Mouse (Mus musculus) thymus, postnatal 25 days (tissue): ENCODE measurements around the gene Rpl18a.

Experiments
- DNase-seq: peaks from one replicate; pipeline ENCODE4 v3.0.0; 2022

Gene Rpl18a

GRCm38 (mm10) chr8:70852595-70853231 is 44.5 kb downstream of the Rpl18a start:
- DNase-seq: no peak

GRCm38 (mm10) chr8:70851837-70852236 is 45.4 kb downstream of the Rpl18a start:
- no peak for DNase-seq

- no peak for DNase-seq
Observed at GRCm38 (mm10) chr8:70850947-70851346, 46.3 kb downstream of the Rpl18a start.

- no peak for DNase-seq
Observed at GRCm38 (mm10) chr8:70850132-70850845, 46.9 kb downstream of the Rpl18a start.

- no peak for DNase-seq
Observed at GRCm38 (mm10) chr8:70849333-70849990, 47.8 kb downstream of the Rpl18a start.

GRCm38 (mm10) chr8:70846371-70847154 is 50.6 kb downstream of the Rpl18a start:
- DNase-seq: peak; percentile 64

GRCm38 (mm10) chr8:70845108-70845507 is 52.1 kb downstream of the Rpl18a start:
- no peak for DNase-seq
